Comparison of ENCODE assay signal across 8 mouse cellular contexts in the genomic region with DNA sequence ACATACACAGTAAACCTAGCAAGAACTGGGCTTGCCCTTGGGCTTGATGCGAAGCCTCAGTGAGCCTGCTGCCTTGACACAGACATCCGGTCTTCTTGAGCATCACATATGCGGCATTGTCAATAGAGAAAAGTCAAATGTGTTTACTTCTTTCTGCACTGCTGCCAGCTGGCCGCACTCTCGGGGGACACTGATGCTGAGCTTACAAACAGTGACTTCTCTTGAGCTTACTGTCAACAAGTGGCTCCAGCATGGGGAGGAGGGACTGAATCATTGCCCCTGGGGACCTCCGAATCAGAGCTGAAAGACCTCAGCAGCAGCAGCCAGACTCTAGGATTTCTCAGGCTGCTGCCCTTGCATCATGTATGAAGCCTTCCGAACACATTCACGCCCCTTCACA.
A peak's percentile ranks its signal among the peaks of the same experiment; 100 is the strongest.
DNase-seq lines count a peak whose midpoint lies in the region; ATAC-seq lines count a peak whose summit lies in the region.

No protein-coding gene starts in this region.

- ATAC-seq in megakaryocyte progenitor cell, adult 5-6 weeks (replicated peaks; ENCODE audit: poor library complexity) = no peak

- DNase-seq in adrenal gland, postnatal 14 days = peak; percentile 11
- no peak for DNase-seq in adrenal gland, postnatal 4 days (ENCODE audit: low spot score in 2 of 2)
- peak; percentile 73 for DNase-seq in 3T3-L1 (ENCODE audit: low read depth, low spot score)
- peak; percentile 78 to 85 for DNase-seq in heart, adult 9 months (ENCODE audit: low spot score in 2 of 2)
- DNase-seq in kidney, postnatal 36 days = peak; percentile 14 to 21
- no peak for DNase-seq in yolk sac, embryonic 10.5 days (ENCODE audit: low spot score)
- DNase-seq in cerebellum, adult 11-12 months = no peak

Comparison
In these comparisons a context has a peak if more than half of its experiments do, and no peak if none do; other contexts are left out.
1. DNase-seq: peak in adrenal gland, postnatal 14 days (single experiment), 3T3-L1 (single experiment), heart, adult 9 months (2 of 2) and kidney, postnatal 36 days (2 of 2); none in adrenal gland, postnatal 4 days (0 of 2), yolk sac, embryonic 10.5 days (single experiment) and cerebellum, adult 11-12 months (single experiment).